Mouse (Mus musculus): Measurements from ENCODE around the gene Dnaic2.

Gene Dnaic2

DNA sequence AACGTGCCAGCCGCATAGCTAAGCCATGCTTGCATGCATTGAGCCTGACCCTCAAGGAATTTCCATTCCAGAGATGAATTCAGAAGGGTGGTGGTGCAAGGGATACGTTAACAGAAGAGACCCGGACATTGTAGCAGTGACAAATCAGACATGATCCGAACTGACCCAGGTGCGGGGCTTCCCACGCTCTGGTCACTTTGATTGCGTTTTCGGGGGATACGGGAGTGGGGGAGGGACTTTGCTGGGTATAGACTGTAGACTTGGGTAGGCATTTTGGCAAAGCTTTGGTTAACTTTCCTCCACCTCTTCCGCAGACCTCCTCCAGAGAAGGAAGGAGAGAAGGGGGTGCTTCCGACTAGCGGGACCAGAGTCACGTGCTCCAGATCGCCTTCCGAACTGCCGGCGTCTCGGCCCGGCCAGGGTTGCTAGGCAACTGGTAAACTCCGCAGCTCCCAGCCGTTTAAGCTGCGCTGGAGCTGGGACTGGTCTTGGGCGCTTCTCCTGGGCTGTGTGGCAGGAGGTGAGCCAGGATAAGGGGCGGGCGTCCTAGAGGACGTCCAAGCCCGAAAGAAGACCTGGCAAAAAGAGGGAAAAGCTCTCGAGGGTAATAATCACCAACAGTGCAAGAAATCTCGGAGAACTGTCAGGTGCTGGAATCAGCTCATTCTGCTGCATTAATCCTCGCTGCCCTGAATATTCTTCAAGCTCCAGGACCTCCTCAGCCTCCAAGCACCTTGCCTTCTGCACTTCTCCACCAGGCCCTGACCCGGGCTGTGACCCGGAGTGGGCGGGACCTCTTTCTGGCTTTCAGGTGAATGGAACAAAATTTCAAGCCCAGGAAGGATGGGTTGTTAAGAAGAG lies at the start of gene Dnaic2:
Dnaic2 (plus strand) TSS at position 444 of the 861 bp plus-strand sequence.
- DNase-seq: peak; percentile 56 to 62

GRCm38 (mm10) chr11:114679582-114679981 lies 47.6 kb upstream of the Dnaic2 start:
- peak in 1 of 2 experiments; percentile 43 for DNase-seq

- DNase-seq: peak in 1 of 2 experiments; percentile 54
Measured at GRCm38 (mm10) chr11:114680291-114680690, 46.9 kb upstream of the Dnaic2 start.

GRCm38 (mm10) chr11:114681054-114681453 lies 46.2 kb upstream of the Dnaic2 start:
- DNase-seq: no peak

DNA sequence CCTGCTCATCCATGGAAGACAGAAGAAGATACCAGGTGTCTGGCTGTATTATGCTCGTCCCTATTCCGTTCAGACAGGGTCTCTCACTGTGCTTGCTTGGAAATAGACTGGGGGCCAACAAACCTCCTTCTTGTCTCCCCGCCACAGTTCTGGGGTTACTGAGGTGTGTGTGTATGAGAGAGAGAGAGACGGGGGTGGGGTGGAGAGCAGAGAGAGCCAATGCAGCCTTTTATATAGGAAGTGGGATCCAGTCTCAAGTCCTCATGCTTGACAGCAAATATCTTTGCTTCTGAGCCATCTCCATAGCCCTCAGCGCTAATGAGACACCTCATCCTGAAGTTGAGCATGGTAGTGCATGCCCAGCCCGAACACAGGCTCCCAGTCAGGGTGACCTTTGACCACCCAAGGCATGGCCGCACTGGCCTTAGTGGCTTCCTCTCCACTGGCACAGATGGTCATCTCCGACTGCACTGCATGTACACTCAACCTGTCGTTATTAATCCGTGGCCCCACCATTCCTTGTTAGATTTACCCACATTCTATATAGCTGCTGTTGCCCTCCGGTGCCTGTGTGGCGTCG lies 44.8 kb upstream of the Dnaic2 start:
- DNase-seq: peak in 1 of 2 experiments; percentile 56

- DNase-seq: no peak
Measured at GRCm38 (mm10) chr11:114683029-114683721, 44.0 kb upstream of the Dnaic2 start.

DNA sequence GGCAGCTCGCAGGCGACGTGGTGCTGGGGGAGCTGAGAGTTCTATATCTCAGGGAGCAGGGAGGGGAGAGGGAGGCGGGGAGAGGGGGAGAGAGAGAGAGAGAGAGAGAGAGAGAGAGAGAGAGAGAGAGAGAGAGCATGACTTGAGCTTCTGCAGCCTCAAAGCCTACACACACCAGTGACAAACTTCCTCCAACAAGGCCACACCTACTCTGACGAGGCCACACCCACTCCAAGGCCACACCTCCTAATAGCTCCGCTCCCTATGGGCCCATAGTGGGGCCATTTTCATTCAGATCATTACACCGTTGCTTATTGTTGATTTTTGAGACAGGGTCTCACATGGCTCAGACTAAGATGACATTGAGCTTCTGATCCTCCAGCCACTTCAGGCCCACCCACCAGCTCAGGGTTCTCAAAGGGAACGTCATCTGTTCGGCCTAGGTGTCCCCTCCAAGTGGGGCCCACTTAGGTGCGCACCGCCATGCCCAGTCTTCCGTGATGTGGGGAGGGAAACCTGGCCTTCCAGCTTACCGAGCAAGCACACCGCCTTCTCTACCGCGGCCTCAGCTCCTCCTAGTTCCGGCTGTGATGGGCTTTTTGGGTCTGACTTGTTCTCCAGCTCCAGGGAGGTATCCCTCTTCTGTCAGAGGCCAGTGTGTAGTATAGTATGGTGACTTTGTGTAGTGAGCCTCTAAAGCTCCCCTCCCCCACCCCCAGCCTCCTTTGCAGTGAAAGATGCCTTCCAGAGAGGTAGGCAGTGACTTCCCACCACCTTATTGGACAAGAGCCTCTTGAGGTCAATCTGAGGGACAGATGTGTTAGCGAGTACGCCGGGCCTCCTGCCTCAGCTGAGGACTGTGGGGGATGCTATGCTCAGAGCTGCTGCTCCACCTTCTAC lies 43.2 kb upstream of the Dnaic2 start:
- no peak for DNase-seq

DNA sequence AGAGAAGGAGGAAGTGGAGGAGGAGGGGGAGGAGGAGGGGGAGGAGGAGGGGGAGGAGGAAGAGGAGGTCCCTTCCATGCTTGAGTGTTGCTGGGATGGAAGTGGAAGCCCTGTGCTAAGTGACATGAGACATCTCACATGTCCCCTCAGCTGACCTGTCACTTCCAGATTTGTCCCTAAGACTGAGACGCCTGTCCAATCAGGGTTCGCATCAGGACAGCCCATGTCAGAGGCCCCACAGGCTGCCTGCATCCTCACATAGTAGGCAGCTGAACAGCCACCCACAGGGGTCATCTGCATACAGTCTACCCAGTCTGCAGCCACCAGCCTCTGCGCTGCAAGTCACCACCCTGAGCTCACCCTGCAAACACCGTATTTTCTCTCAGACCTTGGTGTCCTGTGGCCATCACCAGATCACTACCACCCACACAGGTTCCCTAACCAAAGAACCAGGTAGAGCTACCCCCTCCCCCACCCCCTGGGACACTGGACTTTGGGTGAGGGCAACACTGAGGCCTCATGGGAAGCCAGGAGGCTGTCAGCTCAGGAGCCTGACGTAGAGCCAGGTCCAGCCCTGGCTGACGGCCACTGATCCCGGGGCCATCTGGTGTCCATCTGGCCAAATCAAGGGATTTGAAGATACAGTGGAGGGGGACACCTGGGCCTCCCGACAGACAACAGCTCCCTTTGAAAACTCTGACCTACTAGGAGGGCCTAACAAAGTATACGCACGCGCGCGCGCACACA lies 42.4 kb upstream of the Dnaic2 start:
- DNase-seq: peak; percentile 73 to 85

DNA sequence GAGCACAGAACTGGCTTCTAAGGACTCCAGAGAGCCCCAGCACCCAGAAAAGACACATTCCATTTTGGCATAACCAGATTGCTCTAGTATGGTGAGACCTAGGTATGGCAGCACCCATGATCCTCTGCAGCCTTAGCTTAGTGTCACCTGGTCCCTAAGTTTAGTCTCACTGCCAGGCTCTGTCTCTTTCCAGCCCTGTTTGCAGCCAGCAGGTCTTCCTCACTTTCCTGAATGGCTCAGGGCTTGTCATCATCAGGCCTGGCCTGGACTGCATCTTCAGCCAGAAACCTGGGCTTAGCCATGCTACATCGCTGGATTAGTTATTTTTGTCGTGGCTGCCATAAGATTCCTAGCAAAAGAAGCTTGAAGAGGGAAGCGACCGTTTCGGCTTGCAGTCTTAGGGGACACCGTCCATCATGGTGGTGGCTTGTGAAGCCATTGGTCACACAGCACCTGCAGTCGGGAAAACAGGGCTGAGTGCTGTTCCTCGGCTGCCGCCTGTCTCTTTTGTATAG lies 41.6 kb upstream of the Dnaic2 start:
- no peak for DNase-seq

DNA sequence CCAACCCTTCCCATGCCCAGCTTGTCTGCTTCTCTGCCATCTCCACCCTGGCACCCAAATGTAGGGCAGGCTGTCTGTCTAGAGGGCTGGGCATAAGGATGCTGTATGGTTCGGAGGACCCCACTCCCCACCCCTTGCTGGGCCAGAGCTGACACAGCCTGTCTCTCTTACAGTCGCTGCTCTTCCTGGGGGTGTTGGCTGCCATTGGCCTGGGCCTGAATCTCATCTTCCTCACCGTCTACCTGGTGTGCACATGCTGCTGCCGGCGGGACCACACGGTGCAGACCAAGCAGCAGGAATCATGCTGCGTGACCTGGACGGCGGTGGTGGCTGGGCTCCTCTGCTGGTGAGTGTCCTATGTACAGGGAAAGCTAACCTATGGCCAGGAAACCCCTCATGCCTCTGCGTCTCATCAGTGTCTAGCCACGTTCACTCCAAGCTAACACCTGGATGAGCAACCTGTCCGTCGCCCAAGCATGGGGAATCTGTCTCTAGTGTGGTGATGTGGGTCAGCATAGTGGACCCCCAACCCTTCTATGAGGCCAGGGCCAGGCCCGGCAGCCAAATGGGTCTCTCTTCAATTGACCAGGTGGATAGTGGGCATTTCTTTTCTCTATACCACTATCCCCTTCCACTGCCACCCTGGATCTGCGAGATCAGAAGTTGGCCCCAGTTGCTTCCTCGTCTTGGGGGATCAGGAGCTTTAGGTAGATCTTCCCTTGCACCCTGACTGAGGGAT lies 40.8 kb upstream of the Dnaic2 start:
- no peak for DNase-seq

DNA sequence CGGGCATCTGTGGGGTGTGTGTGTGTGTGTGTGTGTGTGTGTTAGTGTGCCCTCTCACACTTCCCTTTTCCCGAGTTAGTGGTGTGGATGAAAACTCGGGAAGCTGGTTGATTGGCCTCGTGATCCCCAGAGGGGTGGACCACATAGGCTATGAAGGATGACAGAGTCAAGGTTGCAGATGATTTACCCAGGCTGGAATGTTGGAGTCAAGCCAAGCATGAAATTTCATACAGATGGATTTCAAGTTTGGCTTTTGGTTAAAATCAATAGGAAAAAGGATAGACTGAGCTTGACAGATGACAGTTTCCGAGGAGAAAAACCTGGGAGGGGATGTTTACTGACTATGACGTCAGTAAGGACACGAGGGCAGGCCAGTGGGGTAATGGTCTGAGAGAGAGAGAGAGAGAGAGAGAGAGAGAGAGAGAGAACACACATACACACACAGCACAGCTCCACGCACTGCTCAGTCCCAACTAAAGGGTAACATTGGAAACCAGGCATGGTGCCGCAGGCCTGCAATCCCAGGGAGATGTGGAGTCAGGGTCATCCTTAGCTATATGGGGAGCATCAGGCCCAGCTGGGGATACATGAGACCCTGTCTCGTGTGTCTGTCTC lies 39.5 kb upstream of the Dnaic2 start:
- DNase-seq: no peak

GRCm38 (mm10) chr11:114688729-114689128 lies 38.5 kb upstream of the Dnaic2 start:
- no peak for DNase-seq

GRCm38 (mm10) chr11:114690192-114690591 lies 37.0 kb upstream of the Dnaic2 start:
- no peak for DNase-seq

DNA sequence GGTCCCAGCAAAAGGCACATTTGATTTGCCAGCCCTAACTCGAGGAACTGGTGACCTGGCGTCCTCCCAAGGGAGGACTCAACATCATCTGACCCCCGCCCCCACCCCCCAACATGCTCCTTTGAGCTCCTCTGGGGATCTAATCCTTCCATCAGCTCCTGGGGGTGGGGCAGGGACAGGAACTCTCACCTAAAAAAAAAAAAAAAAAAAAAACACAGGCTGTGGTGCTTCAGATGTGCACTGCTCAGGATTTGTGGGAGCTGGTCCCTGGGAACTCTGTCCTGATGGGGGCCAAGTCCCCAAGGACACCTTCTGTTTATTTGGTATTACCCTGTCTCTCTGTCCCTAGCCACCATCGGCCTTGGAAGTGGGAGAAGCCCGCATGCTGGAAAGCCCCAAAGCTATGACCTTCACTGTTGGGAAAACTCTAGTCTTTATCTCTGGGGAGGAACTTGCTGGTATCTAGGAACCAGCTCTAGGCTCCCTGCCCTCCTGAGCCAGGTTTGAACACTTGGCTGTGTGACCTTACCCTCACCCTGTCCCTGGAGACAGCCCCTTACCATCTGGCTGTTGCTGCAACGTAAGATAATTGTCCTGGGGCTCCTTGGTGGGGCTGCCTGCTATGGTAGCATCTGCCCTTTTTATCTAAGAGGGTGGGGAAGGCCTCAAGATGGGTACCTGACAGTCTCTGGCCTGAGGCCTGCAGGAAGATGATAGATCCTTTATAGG lies 35.6 kb upstream of the Dnaic2 start:
- DNase-seq: no peak

DNA sequence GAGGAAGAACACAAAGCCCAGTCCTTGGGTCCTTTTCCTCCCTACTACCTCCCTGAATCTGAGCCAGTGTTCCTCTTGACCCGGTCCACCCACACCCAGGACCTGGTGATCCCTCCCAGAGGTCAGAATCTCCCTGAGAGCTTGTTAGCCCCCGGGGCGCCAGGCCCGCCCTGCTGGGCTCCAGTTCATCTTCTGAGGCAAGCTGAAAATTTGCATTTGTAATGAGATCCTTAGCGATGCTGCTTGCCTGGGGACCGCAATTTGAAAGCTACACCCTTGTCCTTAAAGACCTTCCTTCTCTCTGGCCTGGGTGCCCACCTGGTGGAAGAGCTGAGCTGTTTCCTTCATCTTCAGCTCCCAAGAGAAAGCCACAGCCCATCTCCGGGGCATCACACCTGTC lies 34.6 kb upstream of the Dnaic2 start:
- DNase-seq: no peak

DNA sequence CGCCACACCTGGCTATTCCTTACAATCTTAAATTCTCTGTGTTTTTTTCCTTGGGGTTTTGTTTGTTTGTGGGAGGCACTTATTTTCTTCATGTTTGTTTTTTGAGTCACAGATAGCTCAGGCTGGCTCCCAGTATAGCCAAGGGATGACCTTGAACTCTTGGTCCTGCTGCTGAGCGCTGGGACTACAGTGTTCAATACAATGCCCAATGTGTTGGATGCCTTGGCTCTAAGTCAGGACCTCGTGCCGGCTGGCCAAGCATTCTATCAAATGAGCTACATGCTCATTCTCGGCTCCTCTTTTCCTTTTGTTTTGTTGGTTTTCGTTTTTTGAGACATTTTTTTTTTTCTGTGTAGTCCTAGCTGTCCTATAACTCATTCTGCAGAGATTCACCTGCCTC lies 33.8 kb upstream of the Dnaic2 start:
- no peak for DNase-seq

- DNase-seq: no peak
Measured at GRCm38 (mm10) chr11:114694451-114694850, 32.8 kb upstream of the Dnaic2 start.

DNA sequence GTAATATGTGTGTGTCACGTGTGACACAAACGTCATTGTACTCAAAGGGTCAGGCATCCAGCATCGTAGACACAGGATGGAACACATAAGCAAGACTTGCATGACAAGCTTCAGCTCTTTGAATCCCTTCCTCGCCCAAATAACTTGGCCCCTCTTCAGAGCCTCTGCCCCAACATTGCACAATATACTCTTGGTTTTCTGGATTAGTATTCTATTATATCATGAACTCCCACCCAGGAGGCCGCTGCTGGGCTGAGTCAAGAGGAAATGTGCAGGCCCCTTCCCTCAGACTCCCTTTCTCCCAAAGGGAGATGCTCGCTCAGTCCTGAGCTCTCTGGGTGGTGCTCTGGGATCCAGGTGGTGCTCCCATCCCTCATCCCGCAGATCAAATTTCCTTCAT lies 28.7 kb upstream of the Dnaic2 start:
- no peak for DNase-seq

DNA sequence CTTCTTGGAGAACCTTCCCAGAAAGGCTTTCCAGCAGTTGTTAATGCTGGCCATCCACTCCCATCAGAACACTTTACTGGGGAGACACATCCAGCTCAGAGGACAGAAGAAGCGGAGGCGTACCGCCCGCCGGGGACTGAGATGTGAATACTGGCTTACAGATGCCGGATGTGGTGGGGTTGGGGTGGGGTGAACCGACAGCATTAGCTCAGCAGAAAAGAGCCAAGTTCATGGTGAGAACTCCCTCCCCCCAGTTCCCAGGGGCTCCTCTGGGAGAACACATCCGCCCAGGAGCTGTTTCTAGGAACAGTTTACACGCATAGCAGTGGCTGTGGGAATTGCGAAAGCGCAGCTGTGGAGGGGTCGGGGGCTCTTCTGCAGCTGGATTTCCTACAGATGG lies 27.7 kb upstream of the Dnaic2 start:
- DNase-seq: peak; percentile 29 to 30

Data from kidney, adult 8-10 months (tissue).